ENCODE assay signal across 19 mouse cellular contexts in genomic region chr10:127577156-127577555, GRCm38 (mm10).
"Had no signal": no experiment of that assay in that cellular context is flagged by ENCODE, and none has a peak within 500 bp of the region (broad histone marks: within the 10 kb centered on the region; RNA-seq: fewer than 3 reads in every experiment).

No protein-coding gene starts in this region.

- DNase-seq: lung, adult 2 months; lung, postnatal 14 days; lung, postnatal 36 days; midbrain, embryonic 14.5 days; retina, postnatal 1 day; right cerebral cortex, adult 18-20 months; right cerebral cortex, postnatal 25 days; right cerebral cortex, postnatal 4 days; spleen, adult 18-20 months; thymus, adult 18-20 months; thymus, postnatal 14 days; thymus, postnatal 36 days had no signal

- H3K4me2 ChIP-seq: lung, embryonic 15.5 days; midbrain, embryonic 12.5 days; neural tube, embryonic 13.5 days; neural tube, embryonic 15.5 days had no signal

- H3K27me3 ChIP-seq: lung, embryonic 15.5 days; midbrain, embryonic 12.5 days; neural tube, embryonic 13.5 days; neural tube, embryonic 15.5 days had no signal

- H3K4me3 ChIP-seq: lung, embryonic 15.5 days; midbrain, embryonic 10.5 days; midbrain, embryonic 12.5 days; myocyte; neural tube, embryonic 13.5 days; neural tube, embryonic 15.5 days had no signal

- H3K27ac ChIP-seq: lung, embryonic 15.5 days; midbrain, embryonic 10.5 days; midbrain, embryonic 12.5 days; neural tube, embryonic 13.5 days; neural tube, embryonic 15.5 days had no signal

- ATAC-seq: midbrain, embryonic 16.5 days had no signal

- H3K9ac ChIP-seq: lung, embryonic 15.5 days; midbrain, embryonic 12.5 days; neural tube, embryonic 13.5 days; neural tube, embryonic 15.5 days had no signal

- H3K4me1 ChIP-seq: lung, embryonic 15.5 days; midbrain, embryonic 10.5 days; midbrain, embryonic 12.5 days; neural tube, embryonic 13.5 days; neural tube, embryonic 15.5 days had no signal

- H3K9me3 ChIP-seq: lung, embryonic 15.5 days; midbrain, embryonic 10.5 days; midbrain, embryonic 12.5 days; neural tube, embryonic 13.5 days; neural tube, embryonic 15.5 days had no signal
